Mouse (Mus musculus) thymus, postnatal 25 days (tissue): ENCODE results near the gene Etnk2.

Source experiments
- DNase-seq: peaks from one replicate; pipeline ENCODE4 v3.0.0; 2022

Etnk2 gene

GRCm38 (mm10) chr1:133383157-133383783, 19.9 kb downstream of the Etnk2 start:
- DNase-seq, result no peak

- peak; percentile 89 for DNase-seq
Observed at GRCm38 (mm10) chr1:133385506-133385905, 22.1 kb downstream of the Etnk2 start.

- no peak for DNase-seq
Observed at GRCm38 (mm10) chr1:133386209-133386608, 22.8 kb downstream of the Etnk2 start.

- no peak for DNase-seq
Observed at GRCm38 (mm10) chr1:133387539-133388268, 24.3 kb downstream of the Etnk2 start.

GRCm38 (mm10) chr1:133394702-133395101, 31.3 kb downstream of the Etnk2 start:
- DNase-seq, result no peak

GRCm38 (mm10) chr1:133396693-133397092, 33.3 kb downstream of the Etnk2 start:
- no peak for DNase-seq

- DNase-seq, result no peak
Observed at GRCm38 (mm10) chr1:133397094-133397482, 33.7 kb downstream of the Etnk2 start.

- DNase-seq, result no peak
Observed at GRCm38 (mm10) chr1:133397483-133398237, 34.3 kb downstream of the Etnk2 start.

GRCm38 (mm10) chr1:133400014-133400725, 36.8 kb downstream of the Etnk2 start:
- DNase-seq, result peak; percentile 46

GRCm38 (mm10) chr1:133404005-133404404, 40.6 kb downstream of the Etnk2 start:
- DNase-seq, result no peak

GRCm38 (mm10) chr1:133406614-133407013, 43.2 kb downstream of the Etnk2 start:
- DNase-seq, result peak; percentile 26

GRCm38 (mm10) chr1:133407436-133407835, 44.1 kb downstream of the Etnk2 start:
- DNase-seq, result no peak

GRCm38 (mm10) chr1:133408321-133408720, 44.9 kb downstream of the Etnk2 start:
- no peak for DNase-seq

GRCm38 (mm10) chr1:133408880-133409516, 45.6 kb downstream of the Etnk2 start:
- DNase-seq, result no peak

- DNase-seq, result no peak
Observed at GRCm38 (mm10) chr1:133409786-133410185, 46.4 kb downstream of the Etnk2 start.

- no peak for DNase-seq
Observed at GRCm38 (mm10) chr1:133411506-133412147, 48.3 kb downstream of the Etnk2 start.

GRCm38 (mm10) chr1:133412941-133413340, 49.6 kb downstream of the Etnk2 start:
- no peak for DNase-seq

- DNase-seq, result no peak
Observed at GRCm38 (mm10) chr1:133415086-133415485, 51.7 kb downstream of the Etnk2 start.

GRCm38 (mm10) chr1:133415505-133415904, 52.1 kb downstream of the Etnk2 start:
- DNase-seq, result no peak

- no peak for DNase-seq
Observed at GRCm38 (mm10) chr1:133416472-133416871, 53.1 kb downstream of the Etnk2 start.

GRCm38 (mm10) chr1:133417113-133417512, 53.7 kb downstream of the Etnk2 start:
- no peak for DNase-seq

GRCm38 (mm10) chr1:133417539-133417938, 54.2 kb downstream of the Etnk2 start:
- DNase-seq, result no peak
